Mouse (Mus musculus) cortical plate, adult 2 months (tissue): ENCODE measurements at regions not wholly inside any gene's neighbourhood (a gene's known extent, or its start where the extent isn't known, plus 50 kb on each side); places are given as distances from the start of the nearest gene placed in this dataset.

Experiments
- CTCF ChIP-seq: fragments of 200-500 bp; IDR thresholded peaks from 2 replicates; pipeline ENCODE4 v1.5.1; 2011; ENCODE audit warnings: mild to moderate bottlenecking, control low read depth, low read length; ENCODE audit not compliant: insufficient read depth; ENCODE audit errors: extremely low read depth
- POLR2A ChIP-seq: fragments of 200-500 bp; IDR thresholded peaks from 2 replicates; pipeline ENCODE4 v1.6.1; 2011; ENCODE audit warnings: mild to moderate bottlenecking, low read length, control low read depth; ENCODE audit not compliant: insufficient read depth; ENCODE audit errors: extremely low read depth

GRCm38 (mm10) chr3:35516517-35516916 is 237.4 kb upstream of the Atp11b start:
- TF ChIP-seq POLR2A (no peak), CTCF (no peak)
